Mouse (Mus musculus) C2C12 (cell line): ENCODE results near the gene Ing3. TPM values are rescaled to one million over a fixed set of nuclear protein-coding genes. Genes with fewer than 3 reads are reported as not detected.

Source experiments
- H3K27me3 ChIP-seq: one replicate; pipeline ENCODE4 v1.6.1; 2011; ENCODE audit not compliant: control insufficient read depth, insufficient read depth, insufficient read length
- H3K36me3 ChIP-seq: one replicate; pipeline ENCODE4 v1.6.1; 2011; ENCODE audit not compliant: control insufficient read depth, insufficient read depth
- H3K4me3 ChIP-seq: one replicate; pipeline ENCODE4 v1.5.1; 2011; ENCODE audit warnings: mild to moderate bottlenecking, control low read depth; ENCODE audit not compliant: poor library complexity, insufficient read depth, severe bottlenecking
- H3K79me2 ChIP-seq: one replicate; pipeline ENCODE4 v1.6.1; 2011; ENCODE audit not compliant: control insufficient read depth, insufficient read depth
- H3K79me3 ChIP-seq: one replicate; pipeline ENCODE4 v1.6.1; 2011; ENCODE audit warnings: low read depth, control low read depth
- H3ac ChIP-seq: one replicate; pipeline ENCODE3; 2011; ENCODE audit warnings: low read depth; ENCODE audit not compliant: control insufficient read depth, insufficient read length
- CEBPB ChIP-seq: IDR thresholded peaks from one replicate; pipeline ENCODE4 v1.6.1; 2011; ENCODE audit warnings: low read depth, mild to moderate bottlenecking, control low read depth, moderate library complexity
- CTCF ChIP-seq: IDR thresholded peaks from one replicate; pipeline ENCODE4 v1.5.1; 2011; ENCODE audit not compliant: control insufficient read depth, insufficient read depth, insufficient read length
- FOSL1 ChIP-seq: IDR thresholded peaks from one replicate; pipeline ENCODE4 v1.8.0; 2011; ENCODE audit warnings: mild to moderate bottlenecking, low read length; ENCODE audit not compliant: poor library complexity, insufficient read depth, severe bottlenecking
- MAX ChIP-seq: IDR thresholded peaks from one replicate; pipeline ENCODE4 v1.6.1; 2011; ENCODE audit warnings: mild to moderate bottlenecking, control low read depth
- MYOD1 ChIP-seq: IDR thresholded peaks from one replicate; pipeline ENCODE4 v1.6.1; 2011; ENCODE audit warnings: low read depth; ENCODE audit not compliant: control insufficient read depth, insufficient read length
- MYOG ChIP-seq: IDR thresholded peaks from one replicate; pipeline ENCODE4 v1.6.1; 2011; ENCODE audit not compliant: control insufficient read depth, insufficient read length; ENCODE audit errors: extremely low read depth
- USF1 ChIP-seq: IDR thresholded peaks from one replicate; pipeline ENCODE4 v1.6.1; 2011; ENCODE audit warnings: low read depth, mild to moderate bottlenecking, control low read depth, moderate library complexity
- polyA plus RNA-seq: library from polyadenylated mRNA; unstranded; fragments of >200 nt; fragmentation: generic; extraction: Trizol; gene quantifications from one replicate; pipeline ENCODE4 v1.2.1, GENCODE M21; 2012; ENCODE audit warnings: missing spikeins

Gene Ing3
- polyA plus RNA-seq, 1 experiment: 9.5 TPM

- H3K4me3 ChIP-seq: no peak overlapping the region
- H3K79me3 ChIP-seq: no peaks in the 10 kb centered on the region
- no peak overlapping the region for H3ac ChIP-seq
- H3K36me3 ChIP-seq: no peaks in the 10 kb centered on the region
- H3K79me2 ChIP-seq: no peaks in the 10 kb centered on the region
- H3K27me3 ChIP-seq: no peaks in the 10 kb centered on the region
- TF ChIP-seq USF1 (no peak), FOSL1 (no peak), MYOD1 (no peak), MAX (no peak), MYOG (no peak), CTCF (no peak), CEBPB (no peak)
Observed at GRCm38 (mm10) chr6:21937981-21938635, 11.3 kb upstream of the Ing3 start.

- peak overlapping the region; percentile 52 for H3K4me3 ChIP-seq
- H3K79me3 ChIP-seq: peaks cover 14% of the 10 kb centered on the region
- peaks cover 19% of the 10 kb centered on the region for H3K79me2 ChIP-seq
- peaks cover 19% of the 10 kb centered on the region for H3K36me3 ChIP-seq
- no peaks in the 10 kb centered on the region for H3K27me3 ChIP-seq
- peak overlapping the region; percentile 82 for H3ac ChIP-seq
- no peak for TF ChIP-seq MYOD1
- TF ChIP-seq MAX: peak; percentile 50
Observed at GRCm38 (mm10) chr6:21949771-21950448, 539 bp downstream of the Ing3 start.

GRCm38 (mm10) chr6:21950676-21951075 is 1.3 kb downstream of the Ing3 start:
- no peaks in the 10 kb centered on the region for H3K27me3 ChIP-seq
- no peak overlapping the region for H3ac ChIP-seq
- peaks cover 27% of the 10 kb centered on the region for H3K36me3 ChIP-seq
- TF ChIP-seq MYOD1 (no peak), MAX (no peak), MYOG (no peak)
- H3K4me3 ChIP-seq: peak overlapping the region; percentile 52
- peaks cover 14% of the 10 kb centered on the region for H3K79me3 ChIP-seq
- H3K79me2 ChIP-seq: peaks cover 19% of the 10 kb centered on the region

GRCm38 (mm10) chr6:21955468-21955867 is 6.1 kb downstream of the Ing3 start:
- Histone ChIP-seq H3K36me3 (peaks cover 44% of the 10 kb centered on the region), H3K79me2 (peaks cover 13% of the 10 kb centered on the region), H3ac (no peak overlapping the region), H3K27me3 (no peaks in the 10 kb centered on the region), H3K4me3 (no peak overlapping the region), H3K79me3 (peaks cover 11% of the 10 kb centered on the region)
- TF ChIP-seq MYOD1 (no peak), MYOG (no peak), MAX (no peak), FOSL1 (no peak), CTCF (no peak), CEBPB (no peak), USF1 (no peak)

- peaks cover 2% of the 10 kb centered on the region for H3K79me3 ChIP-seq
- peaks cover 39% of the 10 kb centered on the region for H3K36me3 ChIP-seq
- no peaks in the 10 kb centered on the region for H3K79me2 ChIP-seq
- no peak for TF ChIP-seq CEBPB
- TF ChIP-seq USF1: no peak
- H3K4me3 ChIP-seq: no peak overlapping the region
- H3K27me3 ChIP-seq: no peaks in the 10 kb centered on the region
- no peak overlapping the region for H3ac ChIP-seq
Observed at GRCm38 (mm10) chr6:21958922-21959321, 9.6 kb downstream of the Ing3 start.

GRCm38 (mm10) chr6:21959909-21960308 is 10.5 kb downstream of the Ing3 start:
- TF ChIP-seq CEBPB (no peak), FOSL1 (no peak), CTCF (no peak), MAX (no peak), MYOD1 (no peak), USF1 (no peak), MYOG (no peak)
- Histone ChIP-seq H3K4me3 (no peak overlapping the region), H3K79me3 (peaks cover 2% of the 10 kb centered on the region), H3K79me2 (no peaks in the 10 kb centered on the region), H3K27me3 (no peaks in the 10 kb centered on the region), H3ac (no peak overlapping the region), H3K36me3 (peaks cover 36% of the 10 kb centered on the region)
